Comparison of ENCODE assay signal across 15 mouse cellular contexts in the genomic region with DNA sequence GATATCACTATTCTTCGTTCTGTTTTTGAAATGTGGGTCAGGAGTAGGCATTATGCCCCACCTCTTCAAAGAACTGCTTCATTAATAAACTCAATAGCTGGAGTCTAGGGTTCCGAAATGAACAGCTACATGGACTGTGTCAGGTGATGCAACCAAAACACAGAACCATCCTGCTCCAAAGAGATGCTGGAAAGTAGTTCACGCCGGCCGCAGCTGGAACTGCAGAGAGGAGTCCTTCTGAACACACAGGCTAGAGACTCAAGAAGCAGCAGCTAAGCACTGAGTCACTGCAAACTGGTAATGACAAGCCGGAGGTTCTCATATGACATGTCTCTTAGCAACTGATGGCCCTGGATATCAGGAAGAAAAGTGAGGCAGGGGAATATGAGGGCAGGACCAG. TPM values are rescaled to one million over a fixed set of nuclear protein-coding genes. Genes with fewer than 3 reads are reported as not detected.
DNase-seq lines count a peak whose midpoint lies in the region; ATAC-seq and TF ChIP-seq lines count a peak whose summit lies in the region.
"Had no signal": no experiment of that assay in that cellular context is flagged by ENCODE, and none has a peak within 500 bp of the region (broad histone marks: within the 10 kb centered on the region; RNA-seq: fewer than 3 reads in every experiment).

No protein-coding gene starts in this region.

- H3K27me3 ChIP-seq in forebrain, embryonic 12.5 days: no peaks in the 10 kb centered on the region
- H3K27me3 ChIP-seq: hindbrain, embryonic 13.5 days; limb, embryonic 12.5 days; lung, embryonic 15.5 days; midbrain, embryonic 13.5 days; neural tube, embryonic 13.5 days had no signal

- H3K9ac ChIP-seq in forebrain, embryonic 12.5 days: no peak overlapping the region
- H3K9ac ChIP-seq: hindbrain, embryonic 13.5 days; limb, embryonic 12.5 days; lung, embryonic 15.5 days; midbrain, embryonic 13.5 days; neural tube, embryonic 13.5 days had no signal

- no peaks in the 10 kb centered on the region for H3K36me3 ChIP-seq in forebrain, embryonic 12.5 days (replicated peaks)
- H3K36me3 ChIP-seq: hindbrain, embryonic 13.5 days; limb, embryonic 12.5 days; lung, embryonic 15.5 days; midbrain, embryonic 13.5 days; neural tube, embryonic 13.5 days had no signal

- intact Hi-C loops in gastrocnemius, adult 2 months (cut with DNase I): no loop called here
- intact Hi-C loops in left cerebral cortex, postnatal 36 days (cut with DNase I): no loop called here

- H3K27ac ChIP-seq in gastrocnemius, adult 2 months: peak overlapping the region; percentile 72
- peak overlapping the region; percentile 19; the same call in 1 of the 2 replicates for H3K27ac ChIP-seq in layer of hippocampus, adult 2 months
- H3K27ac ChIP-seq in brown adipose tissue, adult 24 weeks (replicated peaks; ENCODE audit: low read depth, low read length): peak overlapping the region; percentile 28; the same call in 1 of the 2 replicates
- H3K27ac ChIP-seq in forebrain, embryonic 12.5 days: no peak overlapping the region
- H3K27ac ChIP-seq: hindbrain, embryonic 13.5 days; limb, embryonic 12.5 days; lung, embryonic 15.5 days; midbrain, embryonic 13.5 days; neural tube, embryonic 13.5 days had no signal

- WGBS in forebrain, embryonic 12.5 days: 86% methylated on average over 6 of the region's 6 CpGs

- H3K4me1 ChIP-seq in brown adipose tissue, adult 24 weeks (ENCODE audit: control insufficient read depth, insufficient read depth, insufficient read length, low read length): peaks cover 24% of the 10 kb centered on the region
- H3K4me1 ChIP-seq in forebrain, embryonic 12.5 days: peaks cover 23% of the 10 kb centered on the region

- TF ChIP-seq CTCF in gastrocnemius, adult 2 months (IDR thresholded peaks at IDR 0.05): 0 out of 2 replicates have a peak, but pooled peaks have one; percentile 6
- TF ChIP-seq CTCF in layer of hippocampus, adult 2 months (conservative IDR thresholded peaks at IDR 0.05): peak; percentile 26

- ATAC-seq in forebrain, embryonic 12.5 days (ENCODE audit: low FRiP score): no peak
- ATAC-seq: CD4-positive, CD25-positive, alpha-beta regulatory T cell, adult 4 months; midbrain, embryonic 13.5 days had no signal

- H3K4me3 ChIP-seq in gastrocnemius, adult 2 months: peak overlapping the region; percentile 42
- H3K4me3 ChIP-seq in layer of hippocampus, adult 2 months: peak overlapping the region; percentile 26
- no peak overlapping the region for H3K4me3 ChIP-seq in brown adipose tissue, adult 24 weeks (ENCODE audit: insufficient read depth, low read depth, low read length)
- no peak overlapping the region for H3K4me3 ChIP-seq in forebrain, embryonic 12.5 days (replicated peaks)
- H3K4me3 ChIP-seq: hindbrain, embryonic 13.5 days; limb, embryonic 12.5 days; lung, embryonic 15.5 days; midbrain, embryonic 13.5 days; neural tube, embryonic 13.5 days had no signal

- no peaks in the 10 kb centered on the region for H3K9me3 ChIP-seq in forebrain, embryonic 12.5 days
- H3K9me3 ChIP-seq: hindbrain, embryonic 13.5 days; limb, embryonic 12.5 days; lung, embryonic 15.5 days; midbrain, embryonic 13.5 days; neural tube, embryonic 13.5 days had no signal

- no peak for DNase-seq in gastrocnemius, adult 2 months
- DNase-seq in gastrocnemius, postnatal 4 days (ENCODE audit: low spot score in 2 of 2): no peak
- no peak for DNase-seq in layer of hippocampus, adult 2 months (ENCODE audit: low spot score in 2 of 2)
- DNase-seq in layer of hippocampus, adult 9-10 months (ENCODE audit: low spot score): no peak
- peak; percentile 33 to 37 for DNase-seq in left cerebral cortex, postnatal 36 days (ENCODE audit: low spot score in 2 of 2)
- no peak for DNase-seq in lung, postnatal 10 days
- DNase-seq: kidney, postnatal 10 days had no signal

- no peak overlapping the region for H3K4me2 ChIP-seq in forebrain, embryonic 12.5 days
- H3K4me2 ChIP-seq: hindbrain, embryonic 13.5 days; limb, embryonic 12.5 days; lung, embryonic 15.5 days; midbrain, embryonic 13.5 days; neural tube, embryonic 13.5 days had no signal

RNA-seq across cellular contexts. Expression of a gene that starts 57.5 kb away (rescaled TPM):
- total RNA-seq in gastrocnemius, adult 2 months (2021): 1 to 10 TPM; 4.2 to 4.5 TPM
- total RNA-seq in gastrocnemius, postnatal 4 days (2021): 10 to 100 TPM; 13.2 to 16.6 TPM
- total RNA-seq in layer of hippocampus, adult 2 months (2021): 10 to 100 TPM; 46.5 to 48.8 TPM
- polyA plus RNA-seq in brown adipose tissue, adult 24 weeks (2012; ENCODE audit: insufficient read depth, insufficient read length, missing spikeins): 3.3 and 4.5 TPM in 2 replicates
- 10 to 100 TPM; 81.0 to 87.5 TPM for total RNA-seq in left cerebral cortex, postnatal 36 days (2021)
- polyA plus RNA-seq in forebrain, embryonic 12.5 days (2016; fragmentation: Nextera tagmentation; extraction: Ambion mirVana): 45.5 and 52.2 TPM in 2 replicates

Comparison
In these comparisons a context has a peak if more than half of its experiments do, and no peak if none do; other contexts are left out.
1. DNase-seq: peak in left cerebral cortex, postnatal 36 days (2 of 2); none in gastrocnemius, adult 2 months (single experiment), gastrocnemius, postnatal 4 days (0 of 2), layer of hippocampus, adult 2 months (0 of 2), layer of hippocampus, adult 9-10 months (single experiment) and lung, postnatal 10 days (single experiment).
2. H3K4me3 ChIP-seq: peak in gastrocnemius, adult 2 months (single experiment) and layer of hippocampus, adult 2 months (single experiment); none in brown adipose tissue, adult 24 weeks (single experiment) and forebrain, embryonic 12.5 days (single experiment).